Mouse (Mus musculus): Measurements from ENCODE around the gene Clec16a. TPM values are rescaled to one million over a fixed set of nuclear protein-coding genes. Genes with fewer than 3 reads are reported as not detected.

Gene Clec16a
- total RNA-seq, 2 experiments from 2014 or later: 26.2 to 28.4 TPM

DNA sequence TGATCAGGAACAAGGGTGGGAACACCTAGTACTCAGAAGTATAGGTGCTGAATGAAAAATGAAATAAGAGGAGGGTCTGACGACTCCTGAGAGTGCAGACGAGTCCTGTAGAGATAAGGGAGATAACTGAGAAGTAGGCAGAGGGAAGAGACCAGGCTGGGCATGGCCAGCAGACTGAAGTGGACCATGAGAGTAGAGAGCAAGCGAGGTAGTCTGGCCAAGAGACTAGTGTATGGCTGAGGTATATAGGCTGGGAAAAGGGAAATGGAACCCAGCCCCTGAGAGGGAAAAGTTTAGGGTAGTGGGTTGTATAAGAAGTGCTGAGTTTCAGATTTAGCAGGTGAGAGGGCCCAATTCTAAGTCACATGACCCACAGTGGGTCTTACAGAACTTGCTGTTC is 84.2 kb downstream of the Clec16a start:
- intact Hi-C loops (cut with DNase I; ENCODE audit: low total_unique reads): no loop called here

DNA sequence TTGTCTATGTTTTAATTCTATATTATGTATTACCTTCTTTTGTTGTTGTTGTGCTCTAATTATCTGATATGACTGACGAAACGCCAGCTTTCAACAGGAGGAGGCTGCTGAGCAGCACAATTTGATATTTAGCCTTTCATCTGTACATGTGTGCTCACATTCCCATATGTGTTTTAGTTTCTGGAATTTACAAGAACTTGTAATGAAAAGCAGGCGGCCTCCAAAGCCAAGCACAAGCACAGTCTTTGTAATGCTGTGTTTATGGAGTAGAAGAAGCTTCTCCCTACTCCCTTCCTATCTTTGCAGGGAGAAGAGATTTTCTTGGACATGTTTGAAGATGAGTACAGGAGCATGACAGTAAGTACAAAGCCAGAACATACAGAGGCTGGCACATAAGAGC is 89.8 kb downstream of the Clec16a start:
- DNase-seq: no peak

More for the DNA sequence above, 84.2 kb downstream of the Clec16a start:
- no peak for DNase-seq

DNA sequence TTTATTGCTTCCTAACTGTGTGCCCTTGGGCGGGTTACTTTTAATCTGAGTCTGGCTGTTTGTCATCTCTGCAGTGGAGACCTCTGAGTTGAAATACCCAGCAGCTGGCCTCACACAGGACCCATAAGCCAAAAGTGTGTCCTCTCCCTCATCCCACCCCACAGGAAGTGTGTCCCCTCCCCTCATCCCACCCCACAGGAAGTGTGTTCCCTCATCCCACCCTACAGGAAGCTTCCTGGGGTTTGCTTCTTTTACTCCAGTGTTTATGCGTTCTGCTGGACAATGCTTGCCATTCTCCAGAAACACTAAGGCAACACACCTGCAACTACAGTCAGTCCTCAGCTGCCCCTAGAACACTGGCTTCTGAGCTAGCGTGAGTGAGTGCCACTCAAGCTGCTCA is 92.8 kb downstream of the Clec16a start:
- DNase-seq: no peak
- intact Hi-C loops (cut with DNase I; ENCODE audit: low total_unique reads): loop anchor here (10.0 kb wide), 1 partner anchor 227 kb away; no protein-coding TSS in a partner anchor

More for the DNA sequence above, 89.8 kb downstream of the Clec16a start:
- intact Hi-C loops (cut with DNase I; ENCODE audit: low total_unique reads): loop anchor here (10.0 kb wide), 1 partner anchor 230 kb away; no protein-coding TSS in a partner anchor

GRCm38 (mm10) chr16:10639111-10639889 is 94.2 kb downstream of the Clec16a start:
- intact Hi-C loops (cut with DNase I; ENCODE audit: low total_unique reads): loop anchor here (10.0 kb wide), 1 partner anchor 226 kb away; no protein-coding TSS in a partner anchor

GRCm38 (mm10) chr16:10640041-10640440 is 94.9 kb downstream of the Clec16a start:
- DNase-seq: peak; percentile 86
- intact Hi-C loops (cut with DNase I; ENCODE audit: low total_unique reads): loop anchor here (5.0 kb wide), 1 partner anchor 142 kb away; no protein-coding TSS in a partner anchor

More at GRCm38 (mm10) chr16:10639111-10639889, 94.2 kb downstream of the Clec16a start:
- no peak for DNase-seq

GRCm38 (mm10) chr16:10641146-10641545 is 96.0 kb downstream of the Clec16a start:
- no peak for DNase-seq
- intact Hi-C loops (cut with DNase I; ENCODE audit: low total_unique reads): loop anchor here (5.0 kb wide), 1 partner anchor 141 kb away; no protein-coding TSS in a partner anchor

GRCm38 (mm10) chr16:10642857-10643633 is 97.9 kb downstream of the Clec16a start:
- intact Hi-C loops (cut with DNase I; ENCODE audit: low total_unique reads): loop anchor here (5.0 kb wide), 1 partner anchor 139 kb away; no protein-coding TSS in a partner anchor
- DNase-seq: peak; percentile 24

- DNase-seq: no peak
- intact Hi-C loops (cut with DNase I; ENCODE audit: low total_unique reads): loop anchor here (5.0 kb wide), 1 partner anchor 138 kb away; no protein-coding TSS in a partner anchor
Measured at GRCm38 (mm10) chr16:10644238-10644637, 99.1 kb downstream of the Clec16a start.

GRCm38 (mm10) chr16:10644731-10645130 is 99.6 kb downstream of the Clec16a start:
- intact Hi-C loops (cut with DNase I; ENCODE audit: low total_unique reads): loop anchor here (5.0 kb wide), 1 partner anchor 138 kb away; no protein-coding TSS in a partner anchor
- DNase-seq: no peak

DNA sequence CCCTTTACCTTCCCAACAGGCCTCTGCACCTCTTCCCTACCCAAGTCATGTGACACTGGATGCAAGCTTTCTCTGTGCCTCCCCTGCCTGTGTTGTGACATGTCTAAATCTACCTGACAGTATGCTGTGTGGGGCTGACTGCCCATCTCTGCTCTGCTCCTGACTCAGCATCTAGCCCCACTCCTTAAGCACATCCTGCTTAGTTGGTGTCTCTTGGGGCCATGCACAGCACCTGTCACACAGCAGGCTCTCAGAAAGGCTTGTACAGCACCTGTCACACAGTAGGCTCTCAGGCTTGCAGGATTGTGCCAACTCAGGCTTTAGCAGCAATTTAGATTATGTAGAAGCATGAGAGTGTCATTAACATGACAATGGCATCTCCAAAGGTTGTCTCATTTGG is 106.7 kb downstream of the Clec16a start:
- no peak for DNase-seq

DNA sequence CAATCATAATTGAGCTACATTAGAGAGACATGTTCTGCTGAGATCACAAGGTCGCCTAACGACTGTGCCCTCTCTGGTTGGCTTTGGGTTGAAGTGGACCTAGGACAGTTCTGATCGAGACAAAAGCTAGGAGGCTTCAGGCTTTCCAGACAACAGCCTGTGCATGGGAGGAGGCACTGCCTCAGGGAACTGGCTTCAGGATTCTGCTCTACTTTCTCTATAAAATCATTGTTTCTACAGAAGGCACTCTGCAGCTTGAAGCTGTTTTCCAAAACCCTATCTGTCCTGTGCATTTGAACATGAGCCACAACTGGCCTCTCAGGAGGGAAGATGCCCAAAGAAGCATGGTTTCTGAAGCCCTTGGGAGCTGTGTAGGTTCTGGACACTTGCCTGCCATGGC is 107.8 kb downstream of the Clec16a start:
- intact Hi-C loops (cut with DNase I; ENCODE audit: low total_unique reads): no loop called here
- no peak for DNase-seq

More for the DNA sequence above, 106.7 kb downstream of the Clec16a start:
- intact Hi-C loops (cut with DNase I; ENCODE audit: low total_unique reads): no loop called here

GRCm38 (mm10) chr16:10655236-10655635 is 110.1 kb downstream of the Clec16a start:
- no peak for DNase-seq

GRCm38 (mm10) chr16:10655926-10656325 is 110.8 kb downstream of the Clec16a start:
- DNase-seq: no peak
- intact Hi-C loops (cut with DNase I; ENCODE audit: low total_unique reads): no loop called here

More at GRCm38 (mm10) chr16:10655236-10655635, 110.1 kb downstream of the Clec16a start:
- intact Hi-C loops (cut with DNase I; ENCODE audit: low total_unique reads): no loop called here

- no peak for DNase-seq
- intact Hi-C loops (cut with DNase I; ENCODE audit: low total_unique reads): no loop called here
Measured at GRCm38 (mm10) chr16:10656461-10656860, 111.3 kb downstream of the Clec16a start.

DNA sequence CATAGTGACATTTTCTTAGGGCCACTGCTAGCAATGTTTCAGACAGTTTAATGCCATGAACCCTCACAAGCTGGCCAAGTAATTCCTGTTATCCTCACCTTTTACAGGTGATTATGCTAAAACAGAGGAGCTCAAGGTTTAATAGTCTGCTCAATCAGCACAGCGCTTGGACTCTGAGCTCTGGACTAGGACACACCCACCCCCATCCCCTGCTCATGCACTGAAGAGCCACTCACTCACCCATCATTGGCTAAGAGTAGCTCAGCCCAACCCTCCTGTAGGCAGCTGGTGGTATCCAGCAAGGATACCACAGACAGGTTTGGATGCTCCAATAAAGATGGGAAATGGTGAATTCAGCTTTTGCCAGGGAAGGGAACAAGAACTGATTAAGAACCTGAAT is 111.8 kb downstream of the Clec16a start:
- no peak for DNase-seq
- intact Hi-C loops (cut with DNase I; ENCODE audit: low total_unique reads): no loop called here

GRCm38 (mm10) chr16:10659211-10659610 is 114.1 kb downstream of the Clec16a start:
- intact Hi-C loops (cut with DNase I; ENCODE audit: low total_unique reads): no loop called here

GRCm38 (mm10) chr16:10660526-10660925 is 115.4 kb downstream of the Clec16a start:
- intact Hi-C loops (cut with DNase I; ENCODE audit: low total_unique reads): loop anchor here (5.0 kb wide), 2 partner anchors 107 to 127 kb away; partner anchors contain the start of genes Socs1 and Tnp2

More at GRCm38 (mm10) chr16:10659211-10659610, 114.1 kb downstream of the Clec16a start:
- DNase-seq: no peak

GRCm38 (mm10) chr16:10661385-10661784 is 116.2 kb downstream of the Clec16a start:
- intact Hi-C loops (cut with DNase I; ENCODE audit: low total_unique reads): loop anchor here (5.0 kb wide), 2 partner anchors 106 to 126 kb away; partner anchors contain the start of genes Socs1 and Tnp2
- DNase-seq: no peak

More at GRCm38 (mm10) chr16:10660526-10660925, 115.4 kb downstream of the Clec16a start:
- DNase-seq: no peak

Data from gastrocnemius, postnatal 14 days (tissue).